Mouse (Mus musculus): Measurements from ENCODE around the gene Ispd.

The Ispd gene

DNA sequence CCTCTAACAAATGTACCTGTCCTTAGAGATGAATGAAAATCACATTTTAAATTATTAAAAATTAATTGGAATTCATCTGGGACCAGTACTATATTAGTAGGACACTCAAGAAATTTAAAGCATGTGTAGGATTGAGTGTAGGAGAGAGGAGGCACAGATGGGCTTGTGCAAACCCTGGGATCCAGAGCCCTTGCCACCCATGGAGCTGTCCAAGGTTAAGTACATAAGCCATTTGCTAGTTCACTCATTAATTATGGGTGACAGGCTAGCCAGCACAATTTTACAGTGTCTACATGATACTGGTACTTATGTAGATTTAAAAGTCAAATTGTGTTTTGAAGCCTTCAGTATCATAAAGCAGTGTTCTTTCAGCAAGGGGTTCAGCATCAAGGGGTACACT lies 164.1 kb downstream of the Ispd start:
- ATAC-seq (ENCODE audit: insufficient number of reproducible peaks, low FRiP score, low TSS enrichment), result no peak

DNA sequence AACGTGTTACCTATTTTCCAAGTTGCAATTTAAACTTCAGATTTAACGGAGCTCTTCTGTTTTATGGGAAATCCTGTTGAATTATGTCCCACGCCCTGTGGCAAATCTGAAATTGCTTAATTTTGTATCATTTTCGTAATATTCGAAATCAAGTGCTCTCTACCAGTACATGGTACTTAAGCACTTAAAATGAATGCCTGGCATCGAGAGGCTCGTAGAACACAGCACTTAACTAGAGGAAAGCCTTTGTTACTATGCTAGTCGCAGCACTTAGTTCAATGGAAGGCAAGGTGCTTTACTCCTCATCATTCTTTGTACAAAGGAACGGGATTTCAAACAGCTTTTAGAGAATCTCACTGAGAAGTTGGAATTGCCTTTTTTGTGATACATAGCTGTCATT lies 168.2 kb downstream of the Ispd start:
- no peak for ATAC-seq (ENCODE audit: insufficient number of reproducible peaks, low FRiP score, low TSS enrichment)

DNA sequence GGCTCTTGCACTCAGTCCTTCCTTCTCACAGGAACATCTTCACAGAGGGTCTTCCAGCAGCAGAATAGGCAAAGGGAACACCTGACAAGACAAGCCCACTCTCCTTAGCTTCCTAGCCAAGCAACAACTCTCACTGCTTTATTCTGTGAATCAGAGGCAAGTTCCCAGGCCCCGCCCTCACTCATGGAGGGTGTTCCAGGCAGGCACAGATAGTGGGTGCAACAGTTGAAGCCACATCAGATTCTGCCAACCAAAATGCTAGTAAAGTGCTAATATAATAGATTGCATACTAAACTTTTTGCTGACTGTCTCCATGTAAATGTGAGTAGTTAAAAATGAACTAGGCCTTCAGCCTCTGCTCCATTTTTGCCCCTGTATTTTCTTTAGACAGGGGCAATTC lies 173.4 kb downstream of the Ispd start:
- ATAC-seq (ENCODE audit: insufficient number of reproducible peaks, low FRiP score, low TSS enrichment), result no peak

DNA sequence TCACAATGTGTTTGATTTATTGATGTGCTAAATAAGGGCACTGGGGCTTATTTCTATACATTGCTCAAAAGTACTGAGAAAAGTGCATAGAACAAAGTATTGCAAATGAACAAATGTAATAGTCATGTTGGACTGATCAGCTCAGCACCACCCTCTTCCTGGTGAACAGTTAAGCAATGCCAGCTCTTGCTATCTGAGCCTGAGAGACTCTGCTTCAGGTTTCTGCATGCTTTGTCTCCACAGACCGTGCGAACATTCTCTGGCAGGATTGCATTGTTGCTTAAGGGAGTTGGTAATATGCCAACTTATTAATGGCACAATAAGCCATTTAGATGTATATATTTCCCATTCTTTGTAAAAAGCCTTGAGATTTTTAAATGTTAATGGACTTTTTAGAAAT lies 182.9 kb downstream of the Ispd start:
- ATAC-seq (ENCODE audit: insufficient number of reproducible peaks, low FRiP score, low TSS enrichment), result no peak

GRCm38 (mm10) chr12:36566974-36567373 lies 185.7 kb downstream of the Ispd start:
- ATAC-seq (ENCODE audit: insufficient number of reproducible peaks, low FRiP score, low TSS enrichment), result no peak

GRCm38 (mm10) chr12:36570414-36571095 lies 189.3 kb downstream of the Ispd start:
- no peak for ATAC-seq (ENCODE audit: insufficient number of reproducible peaks, low FRiP score, low TSS enrichment)

- no peak for ATAC-seq (ENCODE audit: insufficient number of reproducible peaks, low FRiP score, low TSS enrichment)
Measured at GRCm38 (mm10) chr12:36584828-36585227, 203.6 kb downstream of the Ispd start.

- no peak for ATAC-seq (ENCODE audit: insufficient number of reproducible peaks, low FRiP score, low TSS enrichment)
Measured at GRCm38 (mm10) chr12:36597539-36598250, 216.4 kb downstream of the Ispd start.

GRCm38 (mm10) chr12:36621960-36622736 lies 240.9 kb downstream of the Ispd start:
- no peak for ATAC-seq (ENCODE audit: insufficient number of reproducible peaks, low FRiP score, low TSS enrichment)

GRCm38 (mm10) chr12:36627204-36627603 lies 246.0 kb downstream of the Ispd start:
- no peak for ATAC-seq (ENCODE audit: insufficient number of reproducible peaks, low FRiP score, low TSS enrichment)

DNA sequence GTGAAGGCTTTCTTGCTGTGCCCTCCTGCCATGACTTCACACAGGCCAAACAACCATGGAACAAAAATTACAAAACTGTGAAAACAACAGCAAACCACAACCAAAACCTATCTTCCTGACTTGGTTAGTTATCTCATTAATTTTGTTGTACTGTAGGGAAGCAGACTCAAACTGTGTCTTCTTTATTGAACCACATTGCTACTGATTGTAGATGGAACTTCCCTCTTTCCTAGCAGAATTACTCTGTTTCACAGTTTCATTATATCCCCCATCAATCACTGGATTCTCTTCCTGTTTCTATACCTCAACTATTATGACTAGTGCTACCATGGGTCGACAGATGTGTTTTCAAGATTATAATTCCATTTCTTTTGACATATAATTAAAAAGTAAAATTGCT lies 251.2 kb downstream of the Ispd start:
- no peak for ATAC-seq (ENCODE audit: insufficient number of reproducible peaks, low FRiP score, low TSS enrichment)

GRCm38 (mm10) chr12:36647514-36647913 lies 266.3 kb downstream of the Ispd start:
- no peak for ATAC-seq (ENCODE audit: insufficient number of reproducible peaks, low FRiP score, low TSS enrichment)

- no peak for ATAC-seq (ENCODE audit: insufficient number of reproducible peaks, low FRiP score, low TSS enrichment)
Measured at GRCm38 (mm10) chr12:36662496-36662895, 281.2 kb downstream of the Ispd start.

DNA sequence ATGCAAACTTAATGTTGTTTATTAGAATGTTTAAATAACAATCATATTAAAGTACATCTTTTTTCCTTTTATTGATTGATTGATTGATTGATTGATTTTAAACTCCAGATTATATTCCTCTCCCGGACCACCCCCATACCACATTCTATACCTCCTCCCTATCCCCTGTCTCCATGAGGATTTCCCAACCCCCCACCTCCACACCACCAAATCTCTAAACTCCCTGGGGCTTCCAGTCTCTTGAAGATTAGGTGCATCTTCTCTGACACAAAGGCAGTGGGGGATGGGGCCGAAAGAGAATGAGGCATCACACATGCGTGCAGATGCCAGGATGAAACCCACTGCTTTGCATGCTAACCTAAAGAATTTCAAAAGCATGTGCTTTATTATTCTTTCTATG lies 283.5 kb downstream of the Ispd start:
- no peak for ATAC-seq (ENCODE audit: insufficient number of reproducible peaks, low FRiP score, low TSS enrichment)

- ATAC-seq (ENCODE audit: insufficient number of reproducible peaks, low FRiP score, low TSS enrichment), result no peak
Measured at GRCm38 (mm10) chr12:36666771-36667170, 285.5 kb downstream of the Ispd start.

- no peak for ATAC-seq (ENCODE audit: insufficient number of reproducible peaks, low FRiP score, low TSS enrichment)
Measured at GRCm38 (mm10) chr12:36670164-36670908, 289.1 kb downstream of the Ispd start.

- ATAC-seq (ENCODE audit: insufficient number of reproducible peaks, low FRiP score, low TSS enrichment), result no peak
Measured at GRCm38 (mm10) chr12:36670915-36671579, 289.8 kb downstream of the Ispd start.

GRCm38 (mm10) chr12:36674481-36674880 lies 293.2 kb downstream of the Ispd start:
- ATAC-seq (ENCODE audit: insufficient number of reproducible peaks, low FRiP score, low TSS enrichment), result no peak

DNA sequence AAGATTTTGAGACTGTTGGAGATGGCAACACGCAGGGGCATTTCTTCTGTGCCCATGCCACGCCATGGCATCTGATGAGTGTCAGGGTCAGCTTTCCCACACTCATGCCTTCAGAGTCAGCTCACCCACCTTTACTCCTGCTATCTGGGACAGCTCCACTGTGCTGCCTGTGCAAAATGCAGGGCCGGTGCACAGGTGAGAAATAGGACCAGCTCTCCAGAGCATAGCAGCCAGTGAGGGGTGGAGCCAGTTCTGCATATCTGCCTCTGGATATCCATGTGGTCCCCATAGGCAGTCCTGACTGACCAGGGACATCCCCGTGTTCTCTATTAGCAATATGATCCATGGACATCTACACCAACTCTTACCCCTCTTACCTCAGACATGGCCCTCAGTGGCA lies 297.0 kb downstream of the Ispd start:
- no peak for ATAC-seq (ENCODE audit: insufficient number of reproducible peaks, low FRiP score, low TSS enrichment)

DNA sequence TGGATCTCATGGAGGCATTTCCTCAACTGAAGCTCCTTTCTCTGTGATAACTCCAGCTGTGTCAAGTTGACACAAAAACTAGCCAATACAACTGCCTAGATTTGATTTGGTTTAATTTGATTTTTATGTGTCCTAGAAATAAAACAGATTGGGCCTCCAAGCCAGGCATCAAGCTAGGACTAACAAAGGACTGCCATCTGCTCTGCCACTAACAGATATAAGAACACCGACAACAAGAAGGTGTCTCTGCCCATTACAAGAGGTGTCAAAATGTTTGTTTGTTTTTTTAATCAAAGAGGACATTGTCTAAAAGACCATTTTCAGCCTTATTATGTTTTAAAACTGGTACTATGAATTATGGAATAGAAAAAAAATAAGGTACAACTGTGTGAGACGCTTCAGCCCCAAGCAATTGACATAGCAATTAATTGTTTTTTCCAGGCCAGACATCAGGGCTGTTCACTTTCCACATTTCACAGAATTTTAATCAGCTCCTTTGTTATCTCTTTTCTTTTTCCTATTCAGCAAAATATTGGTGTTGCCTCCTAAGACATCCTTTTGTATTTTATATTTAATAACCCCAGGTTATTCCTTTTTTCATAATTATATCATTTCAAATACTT lies 299.7 kb downstream of the Ispd start:
- no peak for ATAC-seq (ENCODE audit: insufficient number of reproducible peaks, low FRiP score, low TSS enrichment)

Measured in cerebellum, adult (tissue).